Mouse (Mus musculus): ENCODE data around the gene Atrnl1. TPM values are rescaled to one million over a fixed set of nuclear protein-coding genes. Genes with fewer than 3 reads are reported as not detected.

Atrnl1 gene
- total and polyA plus RNA-seq, 2 experiments from 2014 or later, result 5.4 to 60.5 TPM

DNA sequence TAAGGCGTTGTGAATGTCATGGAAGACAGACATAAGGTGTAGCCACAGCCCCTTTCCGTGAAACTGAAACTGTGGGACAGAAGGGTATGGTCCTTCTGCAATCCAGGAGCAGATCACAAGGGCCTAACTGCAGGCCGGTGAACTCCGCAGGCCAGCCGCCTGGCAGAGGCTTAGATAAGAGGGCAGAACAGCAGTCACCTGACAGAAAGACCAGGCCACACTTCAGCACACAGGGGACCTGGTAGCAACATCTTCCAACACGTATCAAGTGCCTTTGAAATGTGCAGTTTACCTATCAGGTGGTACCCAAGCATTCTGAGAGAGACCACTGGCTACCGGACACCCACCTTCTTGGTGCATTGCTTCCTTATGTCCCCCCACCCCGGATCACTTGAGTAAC, 451.1 kb downstream of the Atrnl1 start:
- no peaks in the 10 kb centered on the region for H3K9me3 ChIP-seq (ENCODE audit: low read length)
- 84% methylated on average over 8 of the region's 8 CpGs for whole genome bisulfite sequencing
- H3K4me3 ChIP-seq (ENCODE audit: low read depth, low read length), result no peak overlapping the region
- no peaks in the 10 kb centered on the region for H3K27me3 ChIP-seq (ENCODE audit: insufficient read depth, low read length)
- no peak overlapping the region for H3K9ac ChIP-seq (replicated peaks; ENCODE audit: low read length, poor library complexity, severe bottlenecking)
- ATAC-seq (ENCODE audit: low FRiP score), result no peak
- no peak for TF ChIP-seq CTCF (IDR thresholded peaks at IDR 0.05)
- H3K27ac ChIP-seq (ENCODE audit: low read depth, low read length), result no peak overlapping the region
- 0 out of 2 replicates have a peak, but pooled peaks cover 18% of the 10 kb centered on the region for H3K4me1 ChIP-seq (ENCODE audit: insufficient read depth, low read length)
- no peaks in the 10 kb centered on the region for H3K36me3 ChIP-seq (ENCODE audit: insufficient read depth, low read length)
- H3K4me2 ChIP-seq (ENCODE audit: low read depth, low read length, poor library complexity, severe bottlenecking), result no peak overlapping the region
- no peak for DNase-seq (ENCODE audit: low spot score)

DNA sequence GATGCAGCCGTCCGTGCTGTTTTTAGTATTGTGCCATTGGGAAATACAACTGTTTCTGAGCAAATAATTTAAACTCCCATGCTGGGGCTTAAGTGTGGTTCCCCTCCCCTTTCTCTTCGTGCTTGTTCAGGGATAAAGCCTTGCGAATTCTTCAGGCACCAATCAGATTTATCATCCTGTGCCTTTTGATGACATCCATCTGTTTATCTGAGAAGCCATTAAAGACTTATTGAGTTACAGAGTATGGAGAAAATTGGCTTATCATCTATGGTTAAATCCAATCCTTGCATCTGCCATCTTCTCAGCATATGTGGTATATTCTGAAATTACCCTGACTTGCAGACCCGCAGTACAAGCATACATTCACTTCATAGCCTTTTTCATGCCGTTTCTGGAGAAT, 452.7 kb downstream of the Atrnl1 start:
- Histone ChIP-seq H3K9me3 (ENCODE audit: low read length) (no peaks in the 10 kb centered on the region), H3K27me3 (ENCODE audit: insufficient read depth, low read length) (no peaks in the 10 kb centered on the region), H3K4me1 (ENCODE audit: insufficient read depth, low read length) (0 out of 2 replicates have a peak, but pooled peaks cover 18% of the 10 kb centered on the region), H3K4me2 (ENCODE audit: low read depth, low read length, poor library complexity, severe bottlenecking) (no peak overlapping the region), H3K4me3 (ENCODE audit: low read depth, low read length) (no peak overlapping the region), H3K36me3 (ENCODE audit: insufficient read depth, low read length) (no peaks in the 10 kb centered on the region), H3K9ac (replicated peaks; ENCODE audit: low read length, poor library complexity, severe bottlenecking) (no peak overlapping the region), H3K27ac (ENCODE audit: low read depth, low read length) (no peak overlapping the region)
- no peak for DNase-seq (ENCODE audit: low spot score)
- ATAC-seq (ENCODE audit: low FRiP score), result no peak
- TF ChIP-seq CTCF (IDR thresholded peaks at IDR 0.05), result no peak
- 35% methylated on average over 6 of the region's 6 CpGs for WGBS

DNA sequence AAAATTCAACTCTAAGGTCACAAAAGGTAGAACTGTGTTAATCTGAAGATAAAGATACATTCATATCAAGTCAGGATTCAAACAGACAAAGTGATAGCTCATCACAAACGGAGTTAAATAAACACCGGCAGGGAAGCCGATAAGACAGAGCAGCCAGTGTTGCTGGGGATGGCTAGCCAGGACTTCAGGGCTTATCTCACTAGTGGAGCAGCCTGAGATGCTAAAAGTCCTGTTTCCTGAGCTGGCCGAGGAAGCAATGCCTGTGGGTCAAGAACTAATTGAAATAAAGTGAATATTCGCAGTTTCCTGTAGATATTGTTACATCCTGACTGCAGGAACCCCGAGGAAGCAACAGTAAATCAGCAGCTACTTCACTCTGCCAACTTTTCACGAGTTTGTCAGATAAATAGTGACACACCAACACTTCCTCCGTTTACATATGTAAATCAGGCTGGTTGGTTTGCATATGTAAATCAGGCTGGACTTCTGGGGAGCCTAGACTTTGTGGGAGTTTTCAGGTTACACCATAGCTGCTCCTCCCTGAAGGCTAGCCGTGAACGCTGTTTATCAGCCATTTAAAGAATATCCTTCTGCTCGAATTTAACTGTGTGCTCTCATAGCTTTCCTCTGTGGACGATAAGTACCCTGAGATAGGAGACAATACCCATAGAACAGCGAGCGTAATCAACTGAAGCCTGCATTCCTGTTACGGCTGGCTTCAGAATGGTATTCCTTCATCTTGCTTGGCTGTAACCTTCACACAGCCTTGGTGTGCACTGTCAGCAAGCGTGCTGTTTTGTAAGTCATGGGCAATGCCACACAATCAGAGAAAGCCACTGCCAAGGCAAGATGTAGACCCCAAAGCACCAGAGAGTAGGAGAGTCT, 453.5 kb downstream of the Atrnl1 start:
- H3K4me2 ChIP-seq (ENCODE audit: low read depth, low read length, poor library complexity, severe bottlenecking), result no peak overlapping the region
- 36% methylated on average over 16 of the region's 16 CpGs for WGBS

DNA sequence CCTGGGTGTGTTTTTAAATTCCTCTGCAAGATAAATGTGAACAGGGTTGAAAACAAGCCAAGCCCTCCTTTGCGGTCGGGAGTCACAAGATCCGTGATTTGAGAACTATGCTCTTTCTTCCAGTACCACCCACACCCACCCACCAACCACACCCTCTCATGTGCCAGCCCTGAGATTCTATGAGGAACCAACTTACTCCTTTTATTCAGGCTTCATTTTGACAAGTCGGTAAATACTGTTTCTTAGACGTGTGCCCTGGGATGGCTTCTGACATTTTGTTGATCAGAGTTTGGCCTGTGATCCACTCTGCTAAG, 454.1 kb downstream of the Atrnl1 start:
- WGBS, result 82% methylated on average over 5 of the region's 5 CpGs
- DNase-seq (ENCODE audit: low spot score) (no peak), ATAC-seq (ENCODE audit: low FRiP score) (no peak)
- H3K27me3 ChIP-seq (ENCODE audit: insufficient read depth, low read length), result no peaks in the 10 kb centered on the region
- no peak for TF ChIP-seq CTCF (IDR thresholded peaks at IDR 0.05)
- H3K9ac ChIP-seq (replicated peaks; ENCODE audit: low read length, poor library complexity, severe bottlenecking), result no peak overlapping the region
- no peak overlapping the region for H3K4me2 ChIP-seq (ENCODE audit: low read depth, low read length, poor library complexity, severe bottlenecking)
- H3K36me3 ChIP-seq (ENCODE audit: insufficient read depth, low read length), result no peaks in the 10 kb centered on the region
- H3K4me3 ChIP-seq (ENCODE audit: low read depth, low read length), result no peak overlapping the region
- no peaks in the 10 kb centered on the region for H3K9me3 ChIP-seq (ENCODE audit: low read length)
- H3K4me1 ChIP-seq (ENCODE audit: insufficient read depth, low read length), result 0 out of 2 replicates have a peak, but pooled peaks cover 11% of the 10 kb centered on the region
- H3K27ac ChIP-seq (ENCODE audit: low read depth, low read length), result no peak overlapping the region

More for the DNA sequence above, 453.5 kb downstream of the Atrnl1 start:
- no peak for TF ChIP-seq CTCF (IDR thresholded peaks at IDR 0.05)
- ATAC-seq (ENCODE audit: low FRiP score), result no peak
- no peak for DNase-seq (ENCODE audit: low spot score)
- Histone ChIP-seq H3K4me1 (ENCODE audit: insufficient read depth, low read length) (0 out of 2 replicates have a peak, but pooled peaks cover 15% of the 10 kb centered on the region), H3K36me3 (ENCODE audit: insufficient read depth, low read length) (no peaks in the 10 kb centered on the region), H3K9me3 (ENCODE audit: low read length) (no peaks in the 10 kb centered on the region), H3K27ac (ENCODE audit: low read depth, low read length) (no peak overlapping the region), H3K27me3 (ENCODE audit: insufficient read depth, low read length) (no peaks in the 10 kb centered on the region), H3K9ac (replicated peaks; ENCODE audit: low read length, poor library complexity, severe bottlenecking) (no peak overlapping the region), H3K4me3 (ENCODE audit: low read depth, low read length) (no peak overlapping the region)

DNA sequence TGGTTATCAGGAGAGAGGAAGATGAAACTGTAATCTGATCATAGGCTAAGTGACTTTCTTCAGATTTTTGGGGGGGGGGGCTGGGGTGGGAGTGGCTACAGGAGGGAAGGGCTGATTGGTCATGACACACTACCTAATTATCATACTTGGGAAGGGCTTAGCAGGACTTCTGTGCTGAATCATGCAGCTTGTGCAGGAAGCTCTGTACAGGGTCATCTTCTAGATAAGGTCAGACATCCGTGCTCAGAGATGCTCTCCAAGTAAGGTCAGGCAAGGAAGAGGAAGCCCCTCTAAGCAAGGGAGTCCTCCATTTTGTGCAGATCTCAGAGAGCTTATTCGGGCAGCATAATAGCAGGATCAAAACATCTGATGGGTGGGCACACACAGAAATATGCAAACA, 454.7 kb downstream of the Atrnl1 start:
- H3K4me1 ChIP-seq (ENCODE audit: insufficient read depth, low read length), result 0 out of 2 replicates have a peak, but pooled peaks cover 8% of the 10 kb centered on the region
- H3K27me3 ChIP-seq (ENCODE audit: insufficient read depth, low read length), result no peaks in the 10 kb centered on the region
- no peaks in the 10 kb centered on the region for H3K9me3 ChIP-seq (ENCODE audit: low read length)
- H3K36me3 ChIP-seq (ENCODE audit: insufficient read depth, low read length), result no peaks in the 10 kb centered on the region
- H3K27ac ChIP-seq (ENCODE audit: low read depth, low read length), result no peak overlapping the region
- 88% methylated on average over 2 of the region's 2 CpGs for WGBS
- ATAC-seq (ENCODE audit: low FRiP score) (no peak), DNase-seq (ENCODE audit: low spot score) (no peak)
- H3K9ac ChIP-seq (replicated peaks; ENCODE audit: low read length, poor library complexity, severe bottlenecking), result no peak overlapping the region
- no peak for TF ChIP-seq CTCF (IDR thresholded peaks at IDR 0.05)
- H3K4me2 ChIP-seq (ENCODE audit: low read depth, low read length, poor library complexity, severe bottlenecking), result no peak overlapping the region
- H3K4me3 ChIP-seq (ENCODE audit: low read depth, low read length), result no peak overlapping the region

DNA sequence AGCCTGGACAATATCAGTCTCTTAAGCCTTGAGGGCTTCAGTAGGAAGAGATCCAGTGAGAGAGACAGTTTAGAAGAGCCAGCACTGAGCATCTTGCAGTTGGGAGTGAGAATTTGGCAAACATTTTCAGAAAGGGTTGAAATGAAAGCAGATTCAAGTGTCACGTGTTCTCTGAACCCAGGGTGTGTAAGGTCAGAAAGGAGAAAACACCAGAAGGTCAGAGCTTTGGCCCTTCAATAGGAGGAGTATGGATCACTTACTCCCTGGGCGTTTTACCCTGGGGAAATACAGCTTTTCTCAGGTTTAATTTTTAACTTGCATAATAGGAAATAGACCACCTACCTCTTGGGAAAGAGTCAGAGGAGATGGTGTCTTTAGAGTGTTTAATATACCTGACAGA, 457.3 kb downstream of the Atrnl1 start:
- no peak overlapping the region for H3K4me3 ChIP-seq (ENCODE audit: low read depth, low read length)
- no peak overlapping the region for H3K4me2 ChIP-seq (ENCODE audit: low read depth, low read length, poor library complexity, severe bottlenecking)
- 90% methylated on average over 2 of the region's 2 CpGs for WGBS
- no peak for DNase-seq (ENCODE audit: low spot score)
- no peak for ATAC-seq (ENCODE audit: low FRiP score)
- H3K9me3 ChIP-seq (ENCODE audit: low read length), result no peaks in the 10 kb centered on the region
- TF ChIP-seq CTCF (IDR thresholded peaks at IDR 0.05), result no peak
- no peak overlapping the region for H3K27ac ChIP-seq (ENCODE audit: low read depth, low read length)
- no peaks in the 10 kb centered on the region for H3K27me3 ChIP-seq (ENCODE audit: insufficient read depth, low read length)
- no peak overlapping the region for H3K9ac ChIP-seq (replicated peaks; ENCODE audit: low read length, poor library complexity, severe bottlenecking)
- H3K36me3 ChIP-seq (ENCODE audit: insufficient read depth, low read length), result no peaks in the 10 kb centered on the region
- H3K4me1 ChIP-seq (ENCODE audit: insufficient read depth, low read length), result no peaks in the 10 kb centered on the region
